Mouse (Mus musculus): Measurements from ENCODE around the gene Tsku. TPM values are rescaled to one million over a fixed set of nuclear protein-coding genes. Genes with fewer than 3 reads are reported as not detected.

Gene Tsku
- 22.5 TPM for polyA plus RNA-seq (2021)

GRCm38 (mm10) chr7:98361063-98361652, at the start of gene Tsku:
Gene Tsku (minus strand): TSS chr7:98361328.
- no peak for TF ChIP-seq CTCF (IDR thresholded peaks at IDR 0.05)
- CTCF ChIA-PET, result no interaction called here
- POLR2A ChIA-PET, result interaction anchor here (0.7 kb wide), 2 partner anchors 18 to 163 kb away, joined by 3 to 4 read pairs; no protein-coding TSS in a partner anchor
- DNase-seq (ENCODE audit: low read depth, low spot score) (peak; percentile 85), ATAC-seq (peak; percentile 74)
- no peaks in the 10 kb centered on the region for H3K27me3 ChIP-seq
- in situ Hi-C loops (cut with MboI; ENCODE audit: low pct_unique_long_range_greater_than_20kb), result no loop called here

GRCm38 (mm10) chr7:98407615-98408014, 46.5 kb upstream of the Tsku start:
- in situ Hi-C loops (cut with MboI; ENCODE audit: low pct_unique_long_range_greater_than_20kb), result no loop called here
- DNase-seq (ENCODE audit: low read depth, low spot score) (no peak), ATAC-seq (no peak)
- no peaks in the 10 kb centered on the region for H3K27me3 ChIP-seq
- ChIA-PET CTCF (no interaction called here), POLR2A (no interaction called here)
- no peak for TF ChIP-seq CTCF (IDR thresholded peaks at IDR 0.05)

GRCm38 (mm10) chr7:98403996-98404395, 42.9 kb upstream of the Tsku start:
- in situ Hi-C loops (cut with MboI; ENCODE audit: low pct_unique_long_range_greater_than_20kb), result no loop called here
- CTCF ChIA-PET, result interaction anchor here (1.0 to 1.3 kb wide), 2 partner anchors 9 to 34 kb away, joined by 3 to 6 read pairs; no protein-coding TSS in a partner anchor
- no peak for TF ChIP-seq CTCF (IDR thresholded peaks at IDR 0.05)
- POLR2A ChIA-PET, result no interaction called here
- DNase-seq (ENCODE audit: low read depth, low spot score), result no peak
- no peaks in the 10 kb centered on the region for H3K27me3 ChIP-seq
- no peak for ATAC-seq

- ChIA-PET POLR2A (no interaction called here), CTCF (interaction anchor here (0.7 kb wide), 1 partner anchor 10 kb away, joined by 5 read pairs; no protein-coding TSS in a partner anchor)
- no peak for DNase-seq (ENCODE audit: low read depth, low spot score)
- no peak for ATAC-seq
- TF ChIP-seq CTCF (IDR thresholded peaks at IDR 0.05), result no peak
- in situ Hi-C loops (cut with MboI; ENCODE audit: low pct_unique_long_range_greater_than_20kb), result no loop called here
- H3K27me3 ChIP-seq, result no peaks in the 10 kb centered on the region
Observed at GRCm38 (mm10) chr7:98402582-98403574, 41.8 kb upstream of the Tsku start.

- in situ Hi-C loops (cut with MboI; ENCODE audit: low pct_unique_long_range_greater_than_20kb), result no loop called here
- ATAC-seq (no peak), DNase-seq (ENCODE audit: low read depth, low spot score) (no peak)
- ChIA-PET CTCF (interaction anchor here (1.7 kb wide), 2 partner anchors 10 to 45 kb away, joined by 5 to 6 read pairs; no protein-coding TSS in a partner anchor), POLR2A (interaction anchor here (0.6 to 1.5 kb wide), 2 partner anchors 12 to 23 kb away, joined by 3 read pairs; no protein-coding TSS in a partner anchor)
- TF ChIP-seq CTCF (IDR thresholded peaks at IDR 0.05), result no peak
- no peaks in the 10 kb centered on the region for H3K27me3 ChIP-seq
Observed at GRCm38 (mm10) chr7:98392466-98393201, 31.5 kb upstream of the Tsku start.

- DNase-seq (ENCODE audit: low read depth, low spot score), result peak; percentile 99
- no peaks in the 10 kb centered on the region for H3K27me3 ChIP-seq
- peak; percentile 89 for ATAC-seq
- CTCF ChIA-PET, result interaction anchor here (0.9 to 1.7 kb wide), 4 partner anchors 12 to 43 kb away, joined by 3 to 6 read pairs (median 3); no protein-coding TSS in a partner anchor
- POLR2A ChIA-PET, result interaction anchor here (0.6 to 1.5 kb wide), 2 partner anchors 13 to 25 kb away, joined by 3 read pairs; no protein-coding TSS in a partner anchor
- in situ Hi-C loops (cut with MboI; ENCODE audit: low pct_unique_long_range_greater_than_20kb), result no loop called here
- no peak for TF ChIP-seq CTCF (IDR thresholded peaks at IDR 0.05)
Observed at GRCm38 (mm10) chr7:98391351-98391936, 30.3 kb upstream of the Tsku start.

- no peak for DNase-seq (ENCODE audit: low read depth, low spot score)
- ATAC-seq, result no peak
- in situ Hi-C loops (cut with MboI; ENCODE audit: low pct_unique_long_range_greater_than_20kb), result no loop called here
- no peaks in the 10 kb centered on the region for H3K27me3 ChIP-seq
- no peak for TF ChIP-seq CTCF (IDR thresholded peaks at IDR 0.05)
- CTCF ChIA-PET, result interaction anchor here (1.1 kb wide), 1 partner anchor 32 kb away, joined by 3 read pairs; no protein-coding TSS in a partner anchor
- POLR2A ChIA-PET, result no interaction called here
Observed at GRCm38 (mm10) chr7:98390486-98390885, 29.4 kb upstream of the Tsku start.

GRCm38 (mm10) chr7:98389656-98390055, 28.5 kb upstream of the Tsku start:
- in situ Hi-C loops (cut with MboI; ENCODE audit: low pct_unique_long_range_greater_than_20kb), result no loop called here
- ChIA-PET CTCF (interaction anchor here (2.0 kb wide), 1 partner anchor 40 kb away, joined by 6 read pairs; no protein-coding TSS in a partner anchor), POLR2A (no interaction called here)
- DNase-seq (ENCODE audit: low read depth, low spot score) (no peak), ATAC-seq (no peak)
- no peaks in the 10 kb centered on the region for H3K27me3 ChIP-seq
- TF ChIP-seq CTCF (IDR thresholded peaks at IDR 0.05), result no peak

GRCm38 (mm10) chr7:98388881-98389501, 27.9 kb upstream of the Tsku start:
- DNase-seq (ENCODE audit: low read depth, low spot score), result no peak
- TF ChIP-seq CTCF (IDR thresholded peaks at IDR 0.05), result no peak
- H3K27me3 ChIP-seq, result no peaks in the 10 kb centered on the region
- ChIA-PET CTCF (interaction anchor here (2.0 kb wide), 1 partner anchor 39 kb away, joined by 6 read pairs; no protein-coding TSS in a partner anchor), POLR2A (interaction anchor here (0.8 to 0.9 kb wide), 2 partner anchors 58 to 134 kb away, joined by 3 read pairs; no protein-coding TSS in a partner anchor)
- in situ Hi-C loops (cut with MboI; ENCODE audit: low pct_unique_long_range_greater_than_20kb), result no loop called here
- ATAC-seq, result no peak
